Mouse (Mus musculus) naive thymus-derived CD4-positive, alpha-beta T cell, adult 2 months (primary cell): ENCODE measurements at regions not wholly inside any gene's neighbourhood (a gene's known extent, or its start where the extent isn't known, plus 50 kb on each side); places are given as distances from the start of the nearest gene placed in this dataset.
"Not testable (repeated sequence)": the region's sequence is repeated elsewhere in the genome, so short reads cannot be mapped to it uniquely, and the experiment has no call there.

ENCODE experiments used
- DNase-seq: peaks from one replicate; pipeline ENCODE4 v3.0.0-alpha.2; 2011; ENCODE audit warnings: low read depth

DNA sequence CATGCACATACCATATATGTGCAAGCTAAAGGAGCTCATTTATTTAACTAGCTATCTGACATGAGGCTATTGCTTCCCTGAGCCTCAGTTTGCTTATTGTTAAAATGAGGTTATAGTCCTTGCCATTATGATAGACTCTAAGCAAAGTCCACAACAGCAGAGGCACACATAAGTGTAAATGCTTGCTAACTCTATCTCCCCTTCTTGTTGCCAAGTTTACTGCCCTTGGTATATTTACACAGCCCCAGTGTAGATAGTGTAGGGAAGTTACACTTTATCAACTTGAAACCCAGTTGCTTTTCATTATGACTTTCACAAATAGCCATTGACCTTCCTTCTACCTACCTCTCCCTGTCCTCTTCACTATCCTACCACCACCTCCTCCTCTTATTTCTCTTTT, 782.6 kb upstream of the Agtr1b start:
- DNase-seq, result no peak

DNA sequence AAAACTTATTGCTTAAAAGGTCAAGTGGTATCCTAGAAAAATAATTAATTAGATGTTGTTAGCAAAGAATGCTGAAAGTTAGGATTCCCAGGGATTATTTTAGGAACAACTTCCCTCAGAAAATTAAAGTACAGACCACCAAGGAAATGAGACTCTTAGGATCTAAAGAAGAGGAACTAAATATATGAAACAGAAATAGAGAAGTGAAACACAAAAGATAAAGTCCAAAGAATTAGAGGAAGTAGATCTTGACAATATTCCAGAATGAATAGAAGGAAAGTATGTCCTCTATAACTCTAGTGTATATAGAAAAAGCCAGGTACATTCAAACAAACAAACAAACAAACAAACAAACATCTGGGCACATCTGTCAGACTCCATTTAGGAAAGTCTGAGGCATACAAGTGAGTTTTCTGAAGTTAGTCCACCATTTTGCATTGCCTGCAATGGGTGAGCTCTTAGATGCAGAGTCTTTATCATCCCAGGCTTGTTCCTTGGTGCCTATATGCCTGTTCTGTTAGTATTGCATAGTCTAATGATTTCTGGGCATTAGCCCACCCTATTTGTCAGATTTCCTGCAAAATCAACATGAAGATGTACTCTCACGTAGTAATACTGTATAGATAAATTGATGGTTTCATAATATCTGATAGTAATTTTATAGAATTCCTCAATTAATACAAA, 762.0 kb upstream of the Agtr1b start:
- no peak for DNase-seq

DNA sequence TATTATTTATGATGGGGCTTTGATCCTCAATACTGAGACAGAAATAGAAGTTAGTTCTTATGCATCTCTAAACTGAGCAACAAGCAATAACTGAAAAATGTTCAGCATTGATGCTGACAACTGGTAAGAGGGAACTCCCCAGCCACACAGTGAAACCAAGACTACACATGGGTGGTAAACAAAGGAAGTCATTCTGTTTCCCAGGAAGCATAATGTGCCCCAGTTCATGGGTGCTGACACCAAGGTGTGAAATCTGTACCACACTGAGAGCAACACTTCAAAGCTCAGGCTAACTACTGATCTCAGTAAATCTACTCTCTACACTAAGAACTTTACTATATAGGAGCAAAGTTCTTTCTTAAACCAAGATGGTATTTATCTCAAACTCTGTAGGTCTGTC, 759.2 kb upstream of the Agtr1b start:
- DNase-seq, result peak; percentile 9

DNA sequence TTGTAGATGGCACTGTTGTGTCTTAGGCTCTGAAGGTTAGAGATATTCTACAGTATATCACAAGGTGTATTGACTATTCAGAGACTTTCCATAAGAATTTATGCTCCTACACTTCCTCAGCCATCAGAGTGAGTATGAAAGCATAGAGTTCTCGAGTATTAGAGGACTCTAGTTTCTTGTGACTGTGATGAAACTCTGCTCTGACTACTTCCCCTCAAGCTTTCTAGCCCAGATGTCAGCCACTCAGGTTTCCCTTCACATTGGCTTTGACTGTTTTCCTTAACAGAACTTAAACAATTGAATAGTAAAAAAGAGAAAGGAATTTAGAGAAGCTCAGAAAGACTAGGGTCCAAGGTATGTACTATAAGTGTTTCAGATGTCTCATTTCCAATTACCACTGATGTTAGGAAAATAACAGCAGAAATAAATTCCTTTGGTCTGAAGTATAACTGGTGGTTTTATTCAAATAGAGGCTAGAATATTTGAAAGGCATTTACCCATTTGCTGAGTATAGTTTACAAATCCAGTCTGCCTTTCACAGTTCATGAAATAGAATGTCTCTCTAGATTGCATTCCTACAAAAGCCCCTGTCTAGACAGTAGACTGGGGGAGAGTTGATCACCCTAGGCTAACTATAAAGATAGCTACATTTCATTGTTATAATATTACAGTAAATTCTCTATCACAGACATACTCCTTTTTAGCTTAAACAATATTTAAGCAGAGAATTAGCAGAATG, 751.4 kb upstream of the Agtr1b start:
- DNase-seq, result no peak

DNA sequence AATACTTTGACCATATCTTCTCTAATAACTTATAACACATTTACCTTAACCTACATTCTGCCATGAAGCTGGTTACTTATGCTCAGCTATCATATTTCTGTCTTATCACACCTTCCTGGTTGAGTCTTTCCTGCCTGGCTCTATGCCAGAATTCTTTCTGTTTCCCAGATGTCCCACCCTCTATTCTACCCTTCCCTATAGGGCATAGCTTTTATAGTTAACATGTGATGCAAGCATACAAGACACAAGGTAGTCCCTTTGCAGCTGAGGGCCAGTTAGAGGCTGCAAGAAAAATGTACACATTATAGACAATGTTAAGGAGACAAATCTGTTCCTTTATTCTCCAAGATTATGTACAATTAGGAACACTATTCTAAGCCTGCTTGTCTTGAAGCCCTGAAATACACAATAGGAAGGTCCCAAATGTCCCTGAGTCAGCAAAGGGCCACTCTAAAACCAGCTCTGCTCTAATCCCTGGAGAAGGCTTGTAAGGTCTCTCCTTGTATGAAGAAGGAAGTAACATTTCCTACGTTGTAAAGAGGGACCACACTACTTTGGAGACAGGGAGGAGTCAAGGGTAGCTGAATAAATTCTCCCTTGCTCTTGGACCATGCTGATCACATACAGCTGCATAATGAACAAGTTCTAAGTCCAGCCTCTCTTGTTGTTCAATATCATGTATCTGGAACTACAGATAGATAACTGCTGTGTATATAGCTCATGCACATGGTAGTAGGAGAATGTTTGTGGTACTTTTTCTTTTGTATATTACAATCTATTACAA, 745.0 kb upstream of the Agtr1b start:
- DNase-seq, result no peak

DNA sequence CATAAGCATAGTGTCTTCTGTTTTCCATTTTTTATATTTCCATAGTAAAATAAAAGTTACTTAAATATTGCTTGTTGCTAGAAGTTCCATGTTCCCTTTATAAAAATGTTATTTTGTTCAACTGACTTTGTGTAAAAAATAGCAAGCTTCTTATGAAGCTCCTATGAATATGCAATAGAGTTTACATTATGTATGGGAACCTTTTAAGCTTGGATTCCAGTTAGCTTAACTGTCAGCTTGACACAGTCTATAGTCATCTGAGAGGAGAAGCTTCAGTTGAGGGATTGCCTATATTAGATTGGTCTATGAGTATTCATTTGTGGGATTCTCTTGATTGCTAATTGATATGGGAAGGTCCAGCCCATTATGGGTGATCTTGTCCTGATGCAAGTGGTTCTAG, 723.2 kb upstream of the Agtr1b start:
- DNase-seq, result no peak

DNA sequence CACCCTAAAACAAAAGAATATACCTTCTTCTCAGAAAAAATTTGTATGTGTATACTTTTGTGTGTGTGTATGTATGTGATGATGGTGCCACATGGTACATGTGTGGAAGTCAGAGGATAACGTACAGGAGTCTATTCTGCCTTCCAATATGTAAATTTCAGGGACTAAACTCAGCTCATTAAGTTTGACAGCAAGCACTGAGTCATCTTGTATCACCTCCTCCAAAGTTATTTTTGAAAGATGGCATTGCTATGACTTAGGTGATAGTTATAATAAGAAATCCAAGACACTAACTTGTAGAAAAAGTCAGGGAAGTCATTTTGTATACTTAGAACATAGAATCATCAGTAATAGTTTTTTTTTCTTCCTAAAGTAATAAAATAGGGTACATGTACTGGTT, 719.4 kb upstream of the Agtr1b start:
- no peak for DNase-seq

DNA sequence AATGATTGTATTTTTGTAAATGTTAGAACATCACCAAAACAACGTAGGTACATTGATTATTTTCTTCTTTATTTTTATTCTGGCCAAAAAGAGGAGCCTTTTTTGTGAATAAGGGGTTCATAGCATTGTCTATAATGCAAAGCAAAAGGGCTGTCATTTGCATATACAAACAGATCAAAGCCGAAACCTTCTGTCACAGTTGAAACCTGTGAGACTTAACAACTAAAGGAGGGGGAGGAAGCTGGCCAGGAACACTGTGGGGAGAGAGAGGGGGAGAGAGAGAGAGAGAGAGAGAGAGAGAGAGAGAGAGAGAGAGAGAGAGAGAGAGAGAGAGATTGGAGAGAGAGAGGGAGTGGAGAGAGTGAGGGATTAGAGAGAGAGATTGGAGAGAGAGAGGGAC, 710.6 kb upstream of the Agtr1b start:
- no peak for DNase-seq

DNA sequence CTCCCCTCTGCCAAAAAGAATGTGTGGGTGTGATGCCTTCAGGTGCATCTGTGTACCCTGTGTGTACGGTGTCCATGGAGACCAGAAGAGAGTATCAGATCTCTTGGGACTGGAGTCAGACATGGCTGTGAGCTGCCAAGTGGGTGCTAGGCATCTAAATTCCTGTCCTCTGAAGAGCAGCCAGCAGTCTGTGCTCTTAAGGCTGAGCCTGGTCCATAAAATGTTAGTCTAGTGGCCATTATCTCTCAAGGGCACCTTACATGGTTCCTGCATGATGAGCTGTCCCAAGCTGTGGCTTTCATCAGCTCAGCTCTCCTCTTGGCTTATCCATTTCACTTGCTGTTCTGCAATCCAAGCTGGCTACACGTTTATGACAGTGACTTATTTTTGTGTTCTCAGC, 686.4 kb upstream of the Agtr1b start:
- DNase-seq, result not testable (repeated sequence)

DNA sequence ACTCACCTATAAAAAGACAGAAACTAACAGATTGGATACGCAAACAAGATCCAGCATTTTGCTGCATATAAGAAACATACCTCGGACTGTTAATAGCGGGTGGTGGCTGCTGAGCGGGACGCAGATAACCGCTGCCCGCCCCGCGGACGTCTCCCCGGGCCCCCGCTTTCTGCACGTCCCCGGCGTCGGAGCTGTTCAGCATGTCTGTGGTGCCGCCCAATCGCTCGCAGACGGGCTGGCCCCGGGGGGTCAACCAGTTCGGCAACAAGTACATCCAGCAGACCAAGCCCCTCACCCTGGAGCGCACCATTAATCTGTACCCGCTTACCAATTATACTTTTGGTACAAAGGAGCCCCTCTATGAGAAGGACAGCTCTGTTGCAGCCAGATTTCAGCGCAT, 682.4 kb upstream of the Agtr1b start:
- DNase-seq, result not testable (repeated sequence)

DNA sequence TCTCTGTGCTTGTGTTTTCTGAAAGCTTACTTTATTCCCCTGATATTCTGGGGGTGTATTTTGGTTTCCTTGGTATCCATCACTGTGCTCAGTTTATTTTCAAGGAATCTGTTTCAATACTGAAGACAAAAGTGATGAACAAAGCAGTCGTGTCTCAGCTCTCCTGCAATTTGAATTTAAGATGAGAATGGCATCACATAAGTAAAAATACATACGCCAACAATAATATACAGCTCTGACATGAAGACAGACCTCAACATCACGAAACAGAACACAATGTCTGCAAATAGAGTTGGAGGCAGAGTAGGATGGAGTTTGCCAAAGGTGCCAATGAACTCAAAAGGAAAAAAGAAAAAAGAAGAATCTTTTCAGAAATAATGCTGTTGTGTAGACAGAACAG, 679.0 kb upstream of the Agtr1b start:
- no peak for DNase-seq

DNA sequence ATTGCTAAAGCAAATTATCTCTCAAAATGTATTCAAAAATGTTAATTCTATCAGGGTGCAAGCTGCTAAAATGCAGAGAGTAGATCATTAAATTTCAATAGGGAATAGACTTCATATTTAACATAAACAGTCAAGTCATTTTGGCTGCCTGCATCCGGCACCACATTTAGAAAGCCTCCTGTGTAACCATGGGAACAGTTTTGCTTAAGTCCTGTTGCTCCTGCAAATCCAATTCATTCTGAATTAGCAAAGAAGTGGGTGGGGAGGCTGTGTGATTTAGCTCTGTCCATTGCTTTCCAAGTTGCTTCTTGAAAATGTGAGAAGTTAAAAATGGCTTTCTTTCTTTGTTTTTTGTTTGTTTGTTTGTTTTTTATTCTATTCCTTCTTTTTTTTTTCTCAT, 658.9 kb upstream of the Agtr1b start:
- no peak for DNase-seq

DNA sequence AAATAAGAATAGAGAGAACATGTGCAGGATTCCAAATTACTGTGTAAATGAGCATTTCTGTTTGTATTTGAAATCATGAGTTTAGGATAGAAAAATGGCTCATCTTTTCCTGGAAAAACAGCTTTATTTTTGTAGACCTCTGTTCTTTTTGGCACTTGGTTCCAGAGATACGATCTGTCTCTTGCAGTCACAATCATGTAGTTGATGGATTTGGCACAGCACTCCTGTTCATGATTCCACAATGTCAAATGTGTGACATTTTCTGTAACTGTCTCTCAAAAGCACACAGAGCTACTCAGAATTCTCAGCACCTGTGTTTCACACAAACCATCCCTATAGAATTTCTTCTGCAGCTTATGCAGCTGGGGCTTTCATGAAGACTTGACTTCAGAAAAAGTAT, 654.0 kb upstream of the Agtr1b start:
- no peak for DNase-seq

DNA sequence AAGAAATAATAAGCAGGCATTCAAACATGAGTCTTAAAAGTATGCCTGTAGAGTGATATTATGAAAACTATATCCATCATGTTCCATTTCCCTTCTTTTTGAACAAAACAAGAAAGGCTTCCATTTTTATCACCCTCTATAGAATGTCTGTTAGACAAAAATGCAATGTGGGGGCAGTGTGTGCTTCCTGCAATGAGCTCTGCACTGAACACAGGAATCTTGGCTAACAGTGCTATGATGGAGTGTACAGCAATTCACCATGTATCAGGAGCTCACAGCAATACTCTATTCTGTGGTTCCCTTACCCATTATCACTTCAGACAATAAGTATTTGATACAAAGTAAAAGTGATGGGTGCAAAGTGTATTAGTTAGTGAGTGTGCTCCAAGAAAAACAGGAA, 653.3 kb upstream of the Agtr1b start:
- DNase-seq, result no peak

DNA sequence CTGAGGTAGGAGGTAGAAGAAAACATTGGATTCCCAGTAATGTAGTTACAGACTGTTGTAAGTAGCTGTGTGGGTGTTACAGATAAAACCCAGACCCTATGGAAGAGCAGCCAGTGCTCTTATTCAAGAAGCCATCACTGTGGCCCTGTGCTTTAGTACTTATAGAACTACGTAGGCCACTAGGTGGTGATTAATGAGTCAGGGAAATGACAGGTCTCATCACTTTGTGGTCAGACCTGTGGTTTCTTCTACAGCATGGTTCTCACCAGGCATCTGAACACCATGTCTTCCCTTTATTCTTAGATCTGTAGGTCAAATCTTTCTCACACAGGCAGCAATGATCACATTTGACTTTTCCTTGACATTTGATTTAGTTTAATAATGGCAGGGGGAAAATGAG, 642.7 kb upstream of the Agtr1b start:
- no peak for DNase-seq

DNA sequence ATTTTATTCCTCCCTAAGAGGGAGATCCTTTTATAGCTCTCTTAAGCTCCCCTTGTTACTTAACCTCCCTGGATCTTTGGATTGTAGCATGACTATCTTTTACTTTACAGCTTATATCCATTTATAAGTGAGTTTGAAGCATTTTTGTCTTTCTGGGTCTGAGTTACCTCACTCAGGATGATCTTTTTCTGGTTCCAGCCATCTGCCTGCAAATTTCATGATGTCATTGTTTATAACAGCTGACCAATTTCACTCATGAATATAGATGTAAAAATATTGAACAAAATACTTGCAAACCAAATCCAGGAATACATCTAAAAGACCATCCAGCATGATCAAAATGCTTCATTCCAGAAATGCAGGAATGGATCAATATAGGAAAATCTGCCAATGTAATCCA, 631.3 kb upstream of the Agtr1b start:
- DNase-seq, result no peak

DNA sequence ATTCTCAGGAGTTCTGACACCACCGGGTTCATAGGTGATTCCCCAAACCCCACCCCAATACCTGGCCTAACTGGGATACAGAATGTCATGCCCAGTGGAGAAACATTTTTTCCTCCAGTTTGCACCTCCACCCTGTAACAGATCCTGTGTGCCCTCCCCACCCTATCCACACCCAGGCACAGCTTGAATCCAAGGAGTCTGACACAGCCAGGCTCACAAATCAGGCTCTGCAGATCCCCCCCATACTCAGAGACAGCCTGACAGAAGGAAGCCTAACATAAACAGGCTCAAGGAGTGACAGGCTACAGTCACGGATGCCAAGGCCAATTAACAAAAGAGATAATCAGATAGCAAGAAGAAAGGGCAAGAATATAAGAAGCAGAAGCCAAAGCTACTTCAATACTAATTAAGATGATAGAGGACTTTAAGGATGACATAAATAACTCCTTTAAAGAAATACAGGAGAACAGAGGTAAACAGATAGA, 622.6 kb upstream of the Agtr1b start:
- no peak for DNase-seq

DNA sequence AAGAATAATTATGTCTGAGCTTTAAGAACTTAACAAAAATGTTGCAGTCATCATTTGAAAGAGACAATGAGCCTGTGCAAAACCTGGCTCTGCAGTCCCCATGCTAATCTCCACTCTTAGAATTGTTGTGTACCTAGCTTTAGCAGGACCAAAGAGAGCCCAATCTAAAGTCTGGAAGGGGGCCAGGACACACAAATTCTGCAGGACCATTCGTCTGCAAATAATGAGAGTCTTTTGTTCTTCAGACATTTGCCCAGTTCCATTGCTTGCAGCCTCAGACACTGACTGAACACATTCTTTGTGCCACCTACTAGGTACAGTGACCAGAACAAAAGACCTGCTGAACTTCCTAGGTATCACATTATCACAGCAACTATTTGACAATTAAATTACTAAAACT, 620.0 kb upstream of the Agtr1b start:
- no peak for DNase-seq

DNA sequence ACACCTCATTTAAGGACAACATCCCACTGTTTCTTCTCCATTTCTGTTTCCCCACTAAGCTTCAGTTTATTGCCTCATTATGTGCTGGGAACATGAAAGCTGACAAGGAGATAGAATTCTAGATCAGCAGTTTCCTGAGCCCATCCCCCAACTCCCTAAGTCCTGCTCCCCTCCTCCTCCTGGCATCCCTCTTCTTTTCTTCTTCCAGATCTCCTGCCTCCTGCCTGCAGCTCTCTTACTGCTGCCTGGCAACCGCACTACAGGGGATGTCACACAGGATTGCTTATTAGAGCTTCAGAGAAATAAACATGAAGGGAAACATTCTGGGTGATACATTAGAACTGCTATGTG, 619.4 kb upstream of the Agtr1b start:
- no peak for DNase-seq

DNA sequence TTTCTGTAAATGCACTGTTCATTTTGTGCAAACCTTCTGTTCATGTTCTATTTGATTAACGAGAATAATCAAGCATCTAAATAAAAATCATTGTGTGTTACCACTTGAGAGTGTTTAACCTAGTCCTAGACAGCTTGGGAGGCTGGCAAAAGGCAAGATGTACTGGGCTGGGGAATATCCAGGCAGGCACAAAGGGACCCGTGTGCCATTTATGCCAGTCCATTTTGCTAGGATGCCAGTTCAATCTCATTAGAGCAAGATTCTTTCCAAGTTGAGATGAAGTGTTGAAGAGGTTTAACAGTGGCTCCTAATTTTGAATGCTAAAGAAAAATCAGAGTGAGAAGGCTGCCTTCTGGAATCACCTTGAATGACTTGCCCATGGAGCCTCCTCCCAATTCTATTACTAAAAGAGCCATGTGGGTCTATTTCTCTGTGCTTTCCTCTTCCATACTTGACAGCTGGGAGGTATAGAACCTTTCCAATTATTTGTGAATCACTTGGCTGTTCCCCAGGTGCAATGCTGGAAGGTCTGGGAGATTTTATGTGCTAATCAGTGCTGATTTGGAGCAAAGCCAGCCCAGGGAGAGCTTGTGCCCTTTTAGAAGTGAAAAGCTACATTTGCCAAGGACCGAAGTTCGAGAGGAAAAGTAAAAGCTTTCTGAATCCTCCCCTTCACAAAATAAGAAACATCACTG, 618.9 kb upstream of the Agtr1b start:
- DNase-seq, result no peak

DNA sequence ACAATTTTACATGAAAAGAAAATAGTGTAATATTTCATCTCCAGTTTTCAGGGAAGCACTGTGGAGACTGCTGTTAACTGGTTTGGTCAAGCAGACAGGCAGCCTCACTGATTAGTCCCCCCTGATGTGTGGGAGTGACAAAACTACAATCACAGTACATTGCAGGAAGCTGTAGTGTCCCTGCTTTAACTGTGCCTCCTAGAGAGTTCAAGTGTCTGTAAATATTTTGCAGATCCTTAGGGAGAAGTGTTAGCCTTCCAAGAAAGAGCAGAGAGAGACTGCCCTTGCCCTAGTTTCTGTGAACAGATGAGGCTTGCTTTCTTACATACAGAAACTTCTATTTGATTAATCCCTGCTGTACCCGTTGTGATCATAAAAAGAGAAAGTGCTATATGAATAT, 617.2 kb upstream of the Agtr1b start:
- no peak for DNase-seq

DNA sequence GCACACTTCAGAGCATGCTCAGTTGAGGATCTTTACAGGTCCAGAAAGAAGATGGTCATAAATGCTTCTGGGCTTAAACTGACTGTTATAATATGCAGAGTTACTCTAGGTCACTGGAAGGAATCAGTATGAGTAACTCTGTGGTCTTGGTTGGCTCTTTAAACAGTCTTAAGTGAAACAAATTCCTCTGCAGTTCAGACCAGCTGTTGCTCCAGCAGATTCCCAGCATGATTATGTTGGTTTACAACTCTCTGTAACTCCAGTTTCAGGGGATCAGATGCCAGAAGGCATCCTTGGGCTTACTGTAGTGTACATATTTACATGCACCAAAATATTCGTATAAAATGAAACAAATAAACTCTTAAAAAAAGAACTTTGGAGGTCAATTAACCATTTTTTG, 606.1 kb upstream of the Agtr1b start:
- no peak for DNase-seq
